Mouse (Mus musculus) urinary bladder, postnatal 25 days (tissue): ENCODE measurements around the gene Olfr807.

Experiments
- DNase-seq: peaks from one replicate; pipeline ENCODE4 v3.0.0; 2022; ENCODE audit warnings: low spot score

Olfr807 gene

GRCm38 (mm10) chr10:129757693-129758092 lies at the start of gene Olfr807:
TSS of gene Olfr807 (minus strand) at chr10:129757793.
- no peak for DNase-seq

GRCm38 (mm10) chr10:129804296-129804695 lies 46.7 kb upstream of the Olfr807 start, which contains the start of gene Olfr811:
TSS of gene Olfr811 (minus strand) at chr10:129804396.
- DNase-seq: no peak

DNA sequence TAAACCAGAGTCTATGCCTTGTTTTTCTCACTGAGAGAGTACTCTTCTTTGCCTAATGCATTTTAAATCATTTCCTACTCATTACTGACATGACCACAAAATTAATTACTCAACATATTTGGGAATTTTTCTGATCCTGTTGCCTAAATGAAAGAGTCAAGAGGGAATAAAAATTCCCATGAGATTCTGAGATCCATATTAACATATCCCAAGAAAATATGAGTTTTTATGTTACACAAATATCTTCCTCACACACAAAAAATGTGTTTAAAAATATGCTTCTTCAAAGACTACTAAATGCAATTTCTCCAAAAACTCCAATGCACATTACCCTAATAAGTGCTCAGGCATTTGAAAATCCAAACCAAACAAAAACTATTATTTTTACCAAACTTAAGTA lies 37.2 kb upstream of the Olfr807 start, which contains the start of gene Olfr810:
Gene Olfr810 (minus strand): TSS at position 101 of the 400 bp plus-strand sequence.
- no peak for DNase-seq

DNA sequence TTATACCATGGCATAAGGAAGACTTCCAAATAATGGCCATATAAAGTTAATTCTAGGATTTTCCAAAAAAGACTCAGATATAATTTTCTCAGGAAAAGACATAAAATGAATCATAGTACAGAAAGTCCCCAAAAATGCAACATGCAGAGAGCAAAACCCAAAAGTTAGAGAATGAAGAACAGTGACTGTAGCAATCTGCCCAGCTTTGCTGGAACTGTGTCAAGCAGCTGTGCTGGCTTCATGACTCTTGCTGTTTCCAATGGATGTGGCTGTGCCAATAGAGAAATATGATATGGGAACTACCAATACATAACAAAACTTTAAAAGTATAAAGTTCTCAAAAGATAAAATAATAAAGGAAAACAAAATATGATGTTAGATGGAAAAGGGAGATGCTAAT lies 20.5 kb upstream of the Olfr807 start:
- DNase-seq: no peak

DNA sequence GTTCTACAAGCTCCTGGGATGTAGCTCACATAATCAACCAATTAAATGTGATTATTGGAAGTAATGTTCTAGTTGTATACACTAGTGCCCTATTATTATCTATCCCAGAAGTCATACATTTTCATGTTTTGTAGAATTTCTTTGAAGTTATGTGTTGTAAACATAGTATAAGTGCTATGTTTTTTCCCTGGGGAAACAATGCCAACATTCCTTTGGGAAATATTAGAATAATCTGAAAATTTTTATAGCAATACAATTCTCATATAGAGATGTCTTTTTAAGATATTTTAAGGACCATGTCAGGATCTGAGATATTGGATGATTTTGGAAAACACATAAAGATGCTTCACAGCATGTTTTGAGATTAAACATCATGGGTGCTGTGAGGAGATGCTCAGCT lies 16.7 kb upstream of the Olfr807 start, which contains the start of gene Olfr809:
Gene Olfr809 (plus strand): TSS at position 301 of the 400 bp plus-strand sequence.
- no peak for DNase-seq

- DNase-seq: no peak
These were observed 7.6 kb upstream of the Olfr807 start, which contains the start of gene Olfr808 for GRCm38 (mm10) chr10:129765182-129765581. TSS of gene Olfr808 (plus strand) at chr10:129765482.

DNA sequence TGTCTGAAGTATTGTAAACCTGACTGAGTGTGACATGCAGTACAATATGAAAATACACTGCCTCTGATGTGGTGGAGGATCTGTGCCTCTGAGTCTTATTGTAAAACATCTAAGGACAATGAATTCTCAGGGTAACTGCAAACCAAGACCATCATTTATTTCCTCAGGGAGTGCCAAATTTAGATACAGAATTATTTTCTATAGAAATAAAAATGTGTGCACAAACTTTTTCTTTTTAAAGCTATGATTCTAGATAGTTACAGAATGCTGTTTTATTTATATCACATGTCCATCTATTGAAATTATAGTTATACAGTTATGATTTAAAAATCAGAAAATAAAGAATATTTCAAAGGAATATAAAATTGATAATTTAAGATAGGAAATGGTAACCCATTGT lies 15.8 kb downstream of the Olfr807 start, which contains the start of gene Olfr806:
Gene Olfr806 (minus strand): TSS at position 101 of the 400 bp plus-strand sequence.
- no peak for DNase-seq

DNA sequence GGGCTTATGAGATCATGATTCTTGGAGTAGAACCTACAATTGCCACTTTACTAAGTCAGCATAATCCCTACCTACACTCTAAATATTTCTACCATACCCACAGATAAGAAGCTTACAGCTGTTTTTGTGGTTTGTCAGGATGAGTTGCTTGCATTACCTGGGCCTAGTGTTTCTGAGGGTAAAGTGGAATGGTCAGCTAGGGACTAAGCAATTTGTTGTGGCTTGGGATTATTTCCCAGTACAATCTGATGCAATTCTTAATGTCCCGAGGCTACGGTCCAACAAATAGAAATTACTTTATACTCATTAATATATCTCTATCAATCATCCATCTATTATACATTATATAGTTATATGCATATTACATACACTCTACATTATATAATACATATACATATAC lies 28.3 kb downstream of the Olfr807 start, which contains the start of gene Olfr805:
Gene Olfr805 (minus strand): TSS at position 101 of the 400 bp plus-strand sequence.
- no peak for DNase-seq
